Mouse (Mus musculus) retina, adult 2 months (tissue): ENCODE measurements around the gene Zdhhc17.

Experiments
- DNase-seq: peaks from one replicate; pipeline ENCODE4 v3.0.0-alpha.2; 2012; ENCODE audit warnings: low read depth, low spot score

The Zdhhc17 gene

DNA sequence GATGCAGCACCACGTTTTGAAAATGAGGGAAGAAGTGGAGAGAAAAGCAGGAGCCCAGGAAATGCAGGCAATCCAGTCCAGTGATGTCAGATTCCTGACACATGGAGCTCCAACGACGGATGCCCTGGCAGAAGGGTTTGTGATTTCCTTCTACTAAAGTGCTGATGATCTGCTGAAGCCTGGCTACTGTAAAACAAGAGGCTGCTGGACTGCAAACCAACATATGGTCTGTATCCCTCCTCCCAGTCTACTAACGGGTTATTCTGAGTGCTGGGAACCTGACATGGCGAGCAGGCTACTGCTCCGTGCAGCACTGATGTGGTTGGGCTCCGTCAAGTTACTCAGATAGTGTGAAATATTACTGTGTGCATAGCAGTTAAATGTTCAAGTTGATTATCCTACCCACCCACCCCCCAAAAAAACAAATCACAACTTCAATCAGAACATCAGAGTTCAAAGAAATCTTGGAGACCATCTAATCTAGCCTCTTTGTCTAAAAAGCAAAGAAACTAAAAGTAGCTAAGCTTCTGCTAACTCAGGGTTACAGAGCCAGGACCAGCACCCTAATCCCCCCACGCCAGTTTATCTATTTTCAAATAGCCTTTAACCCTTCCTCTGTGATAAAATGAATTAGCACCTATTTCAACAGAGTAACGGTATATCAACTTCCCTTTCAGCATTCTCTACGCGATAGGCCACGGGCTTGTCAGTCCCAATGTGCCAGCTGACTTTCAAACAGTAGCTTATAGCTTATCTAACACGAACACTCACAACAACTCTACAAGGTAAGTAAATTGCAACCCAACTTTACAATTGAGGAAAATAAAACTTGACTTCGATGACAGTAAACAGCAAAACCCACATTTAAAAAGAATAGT, 4.1 kb downstream of the Zdhhc17 start:
- DNase-seq: no peak

DNA sequence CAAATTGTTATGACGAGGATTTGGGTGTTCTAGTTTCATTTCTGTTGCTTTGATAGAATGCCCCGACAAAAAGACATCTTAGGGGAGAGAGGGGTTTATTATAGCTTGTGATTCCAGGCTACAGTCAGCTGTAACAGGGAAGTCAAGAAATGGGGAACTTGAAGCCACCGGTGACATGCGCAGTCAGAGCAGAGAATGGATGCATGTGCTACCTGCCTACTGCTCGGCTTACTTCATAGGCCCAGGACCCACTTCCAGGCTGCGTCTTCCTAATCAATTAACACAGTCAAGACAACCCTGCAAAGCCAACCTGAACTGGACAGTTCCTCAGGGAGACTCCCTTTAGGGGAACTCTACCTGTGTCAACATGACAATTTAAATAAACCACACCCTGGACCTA, 5.7 kb downstream of the Zdhhc17 start:
- no peak for DNase-seq

DNA sequence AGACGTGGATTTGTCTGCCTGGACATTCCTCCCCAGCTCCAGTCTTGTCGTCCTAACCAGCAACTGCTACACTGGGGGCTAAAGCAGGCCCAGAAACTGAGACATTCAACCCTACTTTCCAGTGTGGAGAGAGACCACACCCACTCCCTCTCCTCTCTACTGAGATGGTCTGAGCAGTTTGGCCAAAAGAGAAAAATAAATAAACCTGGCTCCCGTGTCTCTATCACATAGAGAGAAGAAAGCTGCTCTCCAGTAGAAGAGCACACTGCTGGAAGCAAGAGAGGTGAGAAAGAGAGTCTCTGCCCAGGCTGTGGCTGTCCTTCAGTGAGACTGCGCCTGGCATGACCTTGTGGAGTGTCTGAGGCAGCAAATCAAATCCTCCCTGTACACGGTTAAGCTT, 10.7 kb downstream of the Zdhhc17 start:
- no peak for DNase-seq

DNA sequence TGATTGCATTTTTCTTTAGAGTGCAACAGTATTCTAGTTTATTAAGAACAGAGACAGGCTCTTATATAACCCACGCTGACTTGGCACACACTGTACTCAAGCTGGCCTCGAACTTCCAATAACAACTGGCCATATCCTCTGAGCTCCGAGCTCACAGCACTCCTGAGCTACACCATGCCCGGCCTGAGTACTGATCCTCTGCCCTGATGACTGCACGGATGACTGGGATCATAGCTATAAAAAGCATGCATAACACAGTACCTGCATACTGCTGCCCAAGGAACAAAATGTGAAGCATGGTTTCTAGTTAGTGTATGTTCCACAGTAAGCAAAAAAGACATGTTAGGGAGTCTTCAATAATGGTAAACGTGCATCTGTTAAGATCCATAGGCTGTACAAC, 12.8 kb downstream of the Zdhhc17 start:
- DNase-seq: no peak

DNA sequence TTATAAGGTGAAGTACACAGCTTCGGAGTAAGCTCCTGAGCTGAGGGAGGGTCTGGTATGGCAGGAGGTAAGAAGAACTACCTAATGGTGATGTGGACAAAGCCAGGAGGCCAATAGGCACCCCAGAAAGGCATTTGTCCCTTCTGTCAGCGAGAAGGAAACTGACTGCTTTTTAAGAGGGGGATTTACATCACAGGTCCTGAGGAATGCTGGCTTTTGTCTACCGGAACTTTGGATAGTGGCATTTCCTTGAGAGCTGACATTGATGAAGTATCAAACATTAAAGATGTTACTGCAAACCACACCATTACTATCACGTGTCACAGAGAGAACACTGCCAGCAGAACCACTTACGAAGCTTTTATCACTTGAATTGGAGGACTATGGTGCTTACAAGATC, 15.2 kb downstream of the Zdhhc17 start:
- DNase-seq: no peak

DNA sequence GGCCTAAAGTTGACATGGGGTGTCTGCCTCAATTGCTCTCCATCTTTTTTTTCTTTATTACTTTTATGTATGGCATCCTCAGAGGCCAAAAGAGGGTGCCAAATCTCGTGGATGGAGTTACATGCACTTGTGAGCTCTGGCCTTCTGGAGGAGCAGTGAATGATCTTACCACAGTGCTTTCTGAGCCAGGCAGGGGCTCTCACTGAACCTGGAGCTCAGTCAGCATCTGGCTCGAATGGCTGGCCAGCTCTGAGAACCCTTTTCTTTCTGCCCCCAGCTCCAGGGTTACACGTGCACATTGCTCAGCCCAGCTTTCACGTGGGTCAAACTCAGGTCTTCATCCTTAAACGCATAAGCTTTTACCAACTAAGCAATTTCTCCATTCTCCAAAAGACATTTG, 16.7 kb downstream of the Zdhhc17 start:
- no peak for DNase-seq

DNA sequence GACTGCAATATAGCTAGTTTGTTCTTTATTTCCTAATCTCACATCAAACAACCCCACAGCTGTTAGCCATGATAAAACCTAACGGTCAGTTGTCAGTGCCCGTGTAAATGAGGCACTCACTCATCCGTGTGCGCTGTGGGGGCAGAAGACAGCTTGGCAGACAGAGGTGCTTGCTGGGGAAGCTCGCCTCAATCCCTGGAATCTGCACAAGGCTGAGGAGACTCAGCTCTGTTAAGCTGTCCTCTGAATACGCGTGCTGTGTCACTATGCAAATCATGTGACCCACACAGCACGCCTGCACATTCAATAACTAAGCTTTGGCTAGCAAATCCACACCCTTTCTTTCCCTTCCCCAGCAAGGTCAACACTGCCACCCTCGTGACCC, 17.9 kb downstream of the Zdhhc17 start:
- no peak for DNase-seq

DNA sequence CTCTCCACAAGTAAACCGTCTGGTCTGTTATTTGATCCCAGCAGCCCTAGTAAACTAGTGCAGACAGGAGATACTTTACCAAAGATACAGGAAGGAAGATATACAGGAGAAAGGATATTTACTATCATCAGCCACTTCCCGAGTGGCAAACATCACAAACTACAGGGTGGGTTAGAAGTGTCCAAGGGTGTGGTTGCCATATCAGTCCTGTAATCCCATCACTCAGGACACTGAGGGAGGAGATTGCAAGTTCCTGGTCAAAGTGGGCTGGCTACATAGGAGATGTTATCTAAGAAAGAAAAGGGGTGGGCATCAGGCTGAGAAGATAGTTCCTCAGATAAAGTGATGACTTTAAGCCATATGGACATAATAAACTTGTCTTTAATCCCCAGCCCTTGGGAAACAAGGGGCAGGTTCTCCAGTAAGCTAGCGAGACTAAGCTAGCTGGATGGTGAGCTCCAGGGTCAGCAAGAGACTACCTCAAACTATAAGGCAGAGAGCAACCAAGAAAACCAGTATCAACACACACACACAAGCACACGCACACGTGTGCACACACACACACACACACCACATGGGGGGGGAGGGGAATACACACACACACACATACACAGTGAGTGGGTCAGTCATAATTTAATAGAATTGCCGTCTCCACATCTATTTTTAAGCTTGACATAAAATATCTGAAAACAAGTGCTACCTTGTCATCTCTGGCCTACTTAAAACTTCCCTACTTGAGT, 18.5 kb downstream of the Zdhhc17 start:
- no peak for DNase-seq

DNA sequence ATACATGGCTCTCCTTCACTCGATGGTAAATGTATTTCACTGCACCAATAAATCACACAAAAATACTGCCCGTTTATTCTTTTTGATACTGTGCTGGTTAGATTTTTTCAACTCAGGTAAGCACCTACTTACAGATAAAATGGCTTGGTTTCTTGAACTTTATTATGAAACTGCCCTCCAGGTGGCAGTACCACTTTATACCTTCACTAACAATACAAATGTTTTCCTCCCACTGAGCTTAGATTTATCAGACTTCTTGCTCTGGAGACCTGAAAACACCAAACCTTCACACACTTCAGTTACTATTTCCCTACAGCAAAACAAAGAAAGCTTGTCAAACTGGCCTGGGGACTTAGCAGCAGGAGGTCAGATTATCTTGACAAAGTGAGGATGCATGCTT, 20.2 kb downstream of the Zdhhc17 start:
- no peak for DNase-seq

DNA sequence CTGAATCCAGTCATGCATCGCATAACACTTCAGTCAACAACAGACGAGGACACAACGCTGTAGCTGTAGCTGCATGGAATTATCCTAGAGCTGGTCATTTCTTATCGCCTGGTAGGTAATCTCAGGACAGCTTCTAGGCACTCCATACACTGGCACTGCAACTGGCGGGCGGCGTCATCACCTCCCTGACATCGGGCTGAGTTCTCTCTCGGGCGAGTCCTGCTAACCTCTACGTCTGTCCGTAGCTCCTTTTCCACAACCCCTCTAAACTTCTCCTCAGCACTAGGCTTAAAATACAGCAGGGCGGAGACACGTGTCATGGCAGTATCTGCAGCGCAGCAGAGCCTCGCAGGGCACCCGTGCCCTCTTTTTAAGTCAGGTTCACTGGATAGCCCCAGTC, 23.3 kb downstream of the Zdhhc17 start:
- no peak for DNase-seq

DNA sequence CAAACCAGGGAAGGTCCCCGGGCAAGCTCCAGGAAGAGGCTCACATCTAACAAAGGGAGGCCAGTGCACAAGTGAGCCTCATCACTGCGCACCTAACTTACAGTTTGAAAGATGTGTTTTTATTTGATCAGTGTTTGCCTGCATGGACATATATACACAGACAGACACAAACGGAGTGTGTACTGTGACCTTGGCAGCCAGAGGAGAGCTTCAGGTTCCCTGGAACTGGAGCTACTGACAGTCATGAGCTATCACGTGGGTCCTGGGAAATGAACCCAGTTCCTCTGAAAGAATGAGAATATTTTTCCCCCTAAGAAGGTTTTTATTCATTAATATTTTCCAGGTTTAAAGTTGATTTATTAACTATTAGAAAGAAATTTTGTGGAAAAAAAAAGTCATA, 27.2 kb downstream of the Zdhhc17 start:
- no peak for DNase-seq

DNA sequence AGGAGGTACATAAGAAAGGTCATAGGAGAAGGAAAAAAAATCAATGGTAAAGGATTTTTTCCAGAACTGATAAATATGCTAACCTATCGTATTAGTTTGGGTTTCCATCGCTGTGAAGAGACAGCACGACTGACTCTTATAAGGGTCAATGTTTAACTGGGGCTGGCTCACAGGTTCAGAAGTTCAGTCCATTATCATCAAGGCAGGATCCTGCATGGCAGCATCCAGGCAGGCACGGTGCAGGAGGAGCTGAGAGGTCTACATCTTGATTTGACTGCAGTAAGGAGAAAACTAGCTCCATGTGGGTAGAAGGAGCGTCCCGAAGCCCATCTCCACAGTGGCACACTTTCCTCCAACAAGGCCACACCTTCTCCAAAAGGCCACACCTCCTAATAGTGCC, 29.5 kb downstream of the Zdhhc17 start:
- no peak for DNase-seq

DNA sequence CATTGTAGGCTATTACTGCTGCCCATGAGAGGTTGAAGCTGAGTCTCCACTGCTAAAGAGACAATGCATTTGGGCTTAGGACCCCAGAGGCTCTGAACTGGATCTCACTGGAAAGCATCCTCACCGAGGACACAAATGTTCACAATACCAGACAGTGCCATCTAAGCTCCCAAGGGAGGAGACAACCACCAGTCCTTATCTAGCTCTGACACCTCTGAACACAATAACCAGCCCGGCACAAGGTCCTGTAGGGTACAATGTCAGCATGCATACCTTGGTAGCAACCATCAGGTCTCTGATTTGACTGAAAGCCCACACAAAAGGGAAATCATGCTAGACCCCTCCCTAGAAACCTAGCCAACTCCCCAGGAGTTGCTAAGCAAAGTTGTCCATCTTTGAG, 30.5 kb downstream of the Zdhhc17 start:
- DNase-seq: no peak

DNA sequence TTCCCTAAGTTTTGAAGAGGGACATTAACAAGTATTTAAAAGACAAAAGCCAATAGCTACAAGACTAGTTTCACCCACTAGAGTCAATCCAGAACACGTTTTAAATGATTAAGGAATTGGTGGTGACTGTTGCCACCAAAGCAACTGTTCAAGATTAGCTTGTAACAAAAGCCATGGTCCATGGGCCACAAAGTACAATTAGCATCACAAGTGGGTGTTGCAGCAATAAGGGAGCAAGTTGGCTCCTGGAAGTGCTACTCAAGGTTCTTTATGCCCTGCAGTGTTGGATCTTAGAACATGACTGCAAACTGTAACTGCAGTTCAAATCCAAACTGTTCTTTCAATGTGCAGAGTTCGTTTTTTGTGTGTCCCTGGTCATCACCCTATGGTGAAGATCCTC, 32.6 kb downstream of the Zdhhc17 start:
- DNase-seq: no peak

DNA sequence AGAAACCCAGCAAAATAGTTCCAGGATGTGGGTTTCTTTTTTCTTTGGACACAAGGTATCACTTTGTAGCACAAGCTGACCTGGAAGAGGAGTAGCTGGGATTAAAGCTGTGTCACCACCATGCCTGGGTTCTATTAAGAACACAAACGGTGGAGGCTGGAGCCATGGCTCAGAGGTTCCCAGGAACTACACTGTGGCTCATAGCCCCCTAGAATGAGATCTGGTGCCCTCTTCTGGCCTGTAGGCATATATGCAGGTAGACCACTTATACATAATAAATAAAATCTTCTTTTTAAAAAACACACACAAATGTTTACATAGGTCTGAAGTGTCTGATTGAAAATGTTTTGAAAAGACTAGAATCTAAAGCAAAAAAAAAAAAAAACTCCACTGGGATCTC, 33.9 kb downstream of the Zdhhc17 start:
- DNase-seq: no peak

DNA sequence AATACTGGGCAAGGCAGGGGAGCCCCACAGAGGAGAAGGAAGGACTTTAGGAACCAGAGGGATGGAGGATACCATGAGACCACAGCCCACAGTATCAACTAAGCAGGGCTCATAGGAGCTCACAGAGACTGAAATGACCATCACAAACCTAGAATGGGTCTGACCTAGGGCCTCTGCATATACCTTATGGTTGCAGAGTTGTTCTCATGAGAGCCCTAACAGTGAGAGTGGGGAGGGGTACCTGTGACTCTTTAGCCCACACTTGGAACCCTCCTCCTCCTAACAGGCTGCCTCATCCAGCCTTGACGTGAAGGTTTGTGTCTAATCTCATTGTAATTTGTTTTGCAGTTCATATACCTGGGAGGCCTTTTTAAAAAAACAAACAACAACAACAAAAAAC, 35.1 kb downstream of the Zdhhc17 start:
- DNase-seq: no peak

DNA sequence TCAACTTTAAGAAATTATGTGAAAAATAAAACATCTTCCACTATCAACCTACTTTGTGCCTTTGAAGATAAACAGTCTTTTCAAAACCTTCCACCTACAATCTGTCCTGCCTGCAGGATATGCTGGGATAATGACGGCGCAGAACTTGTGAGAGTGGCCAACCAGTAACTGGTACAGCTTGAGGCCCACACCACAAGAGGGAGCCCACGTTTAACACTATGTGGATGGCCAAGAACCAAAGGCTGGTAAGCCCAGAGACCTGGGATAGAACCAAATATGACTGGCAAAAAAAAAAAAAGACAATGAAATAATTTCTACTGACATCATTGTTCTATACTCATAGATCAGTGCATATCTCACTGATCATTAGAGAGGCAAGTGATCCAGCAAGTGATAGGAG, 35.5 kb downstream of the Zdhhc17 start:
- DNase-seq: peak; percentile 42

DNA sequence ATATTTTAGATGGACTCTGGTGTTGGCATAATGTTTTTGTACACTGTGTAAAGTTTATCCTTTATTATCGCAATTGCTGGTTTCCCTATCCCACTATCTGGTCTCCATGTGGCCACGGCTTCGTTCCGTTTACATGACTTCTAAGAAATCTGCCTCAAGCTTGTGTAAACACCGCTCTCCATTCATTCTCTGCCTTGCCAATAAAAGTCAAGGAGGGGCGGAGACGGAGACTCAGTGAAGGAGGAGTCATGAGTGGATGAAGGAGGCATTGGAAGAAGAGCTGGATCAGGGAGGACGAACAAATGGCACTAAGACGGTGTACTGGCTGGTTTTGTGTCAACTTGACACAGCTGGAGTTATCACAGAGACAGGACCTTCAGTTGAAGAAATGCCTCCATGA, 37.9 kb downstream of the Zdhhc17 start:
- DNase-seq: no peak

DNA sequence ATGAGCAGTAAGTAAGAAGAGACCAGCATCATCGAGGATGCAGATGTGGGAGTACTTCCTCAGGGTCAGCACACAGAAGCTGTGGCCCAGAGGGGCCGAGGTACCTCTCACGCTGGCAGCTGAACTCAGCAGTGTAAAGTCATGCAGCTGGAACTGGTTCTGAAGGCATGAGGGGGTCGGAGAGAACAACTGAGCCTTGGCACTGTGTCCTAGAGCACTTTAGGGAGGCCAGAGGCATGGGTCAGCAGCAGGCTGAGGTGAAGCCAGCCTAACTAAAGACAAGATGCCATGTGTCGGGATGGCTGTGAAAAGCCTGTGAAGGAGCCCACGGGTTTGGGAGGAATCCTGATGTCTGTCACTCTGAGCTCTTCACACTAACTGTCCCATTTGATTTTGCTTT, 38.5 kb downstream of the Zdhhc17 start:
- no peak for DNase-seq

DNA sequence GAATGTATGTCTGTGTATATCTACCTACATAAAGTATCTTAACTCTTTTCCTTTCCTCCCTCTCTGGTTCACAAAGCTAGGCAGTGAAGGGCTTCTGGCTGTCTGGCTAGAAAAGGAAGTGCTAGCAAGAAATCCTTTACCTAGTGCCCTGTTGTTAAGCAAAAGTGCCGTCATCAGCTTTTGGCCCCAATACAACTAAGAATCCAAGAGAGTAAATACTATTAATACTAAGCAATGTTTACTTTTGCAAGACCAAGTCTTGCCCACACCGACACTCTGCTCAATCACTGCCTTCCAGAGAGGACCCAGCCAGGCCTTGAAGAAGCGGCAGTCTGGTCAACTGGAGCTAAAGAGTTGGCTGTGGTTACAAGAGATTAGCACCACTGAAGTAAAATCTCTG, 38.9 kb downstream of the Zdhhc17 start:
- no peak for DNase-seq

DNA sequence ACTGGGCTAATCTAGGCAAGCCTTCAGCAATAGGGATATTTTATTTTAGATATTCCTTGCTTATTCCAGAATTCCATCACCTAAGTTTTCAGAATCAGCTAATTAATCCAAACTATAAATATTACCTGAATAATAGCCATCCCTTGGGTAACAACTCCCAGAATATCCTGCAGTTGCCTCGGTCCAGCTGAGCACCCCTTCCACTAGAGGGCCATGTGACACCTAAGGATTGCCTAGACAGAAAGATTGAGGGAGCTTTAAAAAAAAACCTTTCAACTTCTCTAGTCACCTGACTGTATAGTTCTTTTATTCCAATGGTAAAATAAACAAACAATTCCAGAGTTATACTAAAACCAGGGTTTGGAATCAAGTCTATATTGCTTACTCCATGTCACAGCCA, 47.8 kb downstream of the Zdhhc17 start:
- DNase-seq: no peak

DNA sequence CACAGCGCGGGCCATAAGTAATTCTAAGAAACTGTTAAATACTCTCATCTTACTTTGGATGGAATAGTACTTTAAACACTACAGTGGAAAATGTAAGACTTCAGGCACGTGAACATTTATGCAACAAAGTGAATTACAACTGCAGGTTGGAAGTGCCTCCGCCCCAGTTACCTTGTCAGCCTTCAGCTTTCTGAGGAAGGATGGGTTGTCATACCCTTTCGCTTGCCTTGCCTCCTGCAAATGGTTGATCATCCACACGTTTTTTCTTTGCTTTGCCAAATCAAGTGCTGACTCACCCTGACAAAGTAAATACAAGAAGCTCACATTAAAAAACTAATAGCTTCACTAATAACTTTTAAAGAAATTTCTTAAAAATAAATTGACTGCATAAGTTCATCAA, 49.1 kb downstream of the Zdhhc17 start:
- no peak for DNase-seq

DNA sequence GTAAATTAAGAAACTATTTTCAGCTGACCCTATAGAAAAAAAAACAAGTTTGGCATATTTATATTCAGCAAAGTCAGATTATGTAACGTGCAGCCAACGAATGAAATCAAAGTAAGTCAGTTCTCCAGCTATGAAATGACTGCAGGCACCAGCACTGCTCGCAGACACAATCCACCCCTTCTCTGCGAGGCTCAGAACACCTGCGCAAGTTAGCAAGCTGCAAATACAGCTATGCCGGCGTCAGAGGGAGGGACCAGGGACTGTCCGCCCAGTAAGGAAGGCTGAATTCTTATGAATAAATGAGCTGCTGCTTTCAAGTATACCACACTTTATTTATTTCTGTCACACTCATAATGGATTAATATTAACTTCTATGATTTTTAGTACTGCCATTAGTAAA, 50.2 kb downstream of the Zdhhc17 start:
- no peak for DNase-seq
